Mouse (Mus musculus): ENCODE measurements at regions not wholly inside any gene's neighbourhood (a gene's known extent, or its start where the extent isn't known, plus 50 kb on each side); places are given as distances from the start of the nearest gene placed in this dataset.

GRCm38 (mm10) chr3:83429376-83429775 lies 301.6 kb downstream of the Dchs2 start:
- TF ChIP-seq POLR2A (IDR thresholded peaks at IDR 0.05; ENCODE audit: low read depth, low read length) = no peak
- TF ChIP-seq CTCF (IDR thresholded peaks at IDR 0.05; ENCODE audit: borderline replicate concordance, insufficient read depth, low read length) = no peak
